Mouse (Mus musculus): ENCODE data around the gene R3hdml. TPM values are rescaled to one million over a fixed set of nuclear protein-coding genes. Genes with fewer than 3 reads are reported as not detected.

Gene R3hdml
- total and polyA plus RNA-seq, 3 experiments: not detected

DNA sequence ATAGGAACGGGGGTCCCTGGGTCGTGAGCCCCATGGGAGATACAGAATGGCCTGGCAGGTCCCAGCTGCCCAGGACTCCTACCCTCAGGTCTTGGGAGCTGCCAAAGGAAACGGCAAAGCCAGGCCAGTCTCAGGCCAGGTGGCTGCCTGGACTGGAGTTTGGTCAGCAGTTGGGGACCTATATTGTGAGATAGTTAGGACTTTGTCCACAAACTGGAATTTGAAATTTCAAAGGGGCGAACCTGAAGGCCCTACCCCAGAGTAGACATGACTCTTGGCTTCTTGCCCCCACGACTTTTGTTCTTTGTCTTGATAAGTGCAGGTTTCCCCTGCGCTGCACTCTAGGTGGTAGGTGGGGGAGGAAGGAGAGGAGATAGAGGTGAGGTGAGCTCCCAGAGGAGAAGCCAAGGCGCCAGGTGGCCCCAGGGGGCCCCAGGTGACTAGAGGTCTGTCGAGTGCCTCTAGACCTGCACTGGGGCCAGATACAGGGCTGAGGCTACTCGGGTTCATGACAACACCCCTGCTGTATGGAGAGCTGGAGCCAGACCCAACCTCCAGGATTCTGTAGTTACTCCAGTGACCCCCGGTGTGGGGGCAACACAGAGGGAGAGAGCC, 49.6 kb downstream of the R3hdml start:
- DNase-seq (ENCODE audit: extremely low read depth): no peak
- H3K27me3 ChIP-seq (replicated peaks): peaks cover 89% of the 10 kb centered on the region
- in situ Hi-C loops (cut with MboI; ENCODE audit: low pct_ligation_motif_present, low pct_unique_long_range_greater_than_20kb, low sequenced_read_pairs) (no loop called here), dilution Hi-C loops (cut with MboI; ENCODE audit: extremely low pct_ligation_motif_present, extremely low pct_unique_long_range_greater_than_20kb, low sequenced_read_pairs) (no loop called here)
- TF ChIP-seq IRF4 (IDR thresholded peaks at IDR 0.05; ENCODE audit: low read depth, low read length) (no peak), HCFC1 (IDR thresholded peaks at IDR 0.05; ENCODE audit: low read depth, low read length) (no peak)
- no peak overlapping the region for H3K4me3 ChIP-seq (replicated peaks in 1 of 3; ENCODE audit: low read depth in 2 of 3, low read length in 2 of 3, poor library complexity in 1 of 3)
- no peaks in the 10 kb centered on the region for H3K79me2 ChIP-seq (replicated peaks; ENCODE audit: control insufficient read depth, extremely low read depth, insufficient read depth, poor library complexity, severe bottlenecking)
- no peaks in the 10 kb centered on the region for H3K9me3 ChIP-seq (replicated peaks; ENCODE audit: low read length)
- peaks cover 0 to 6% of the 10 kb centered on the region in 2 experiments; a peak in 1 of 4 replicates for H3K4me1 ChIP-seq (ENCODE audit: control insufficient read depth in 1 of 2, insufficient read depth in 2 of 2)
- no peaks in the 10 kb centered on the region for H3K36me3 ChIP-seq (replicated peaks in 1 of 2; ENCODE audit: control insufficient read depth in 1 of 2, insufficient read depth in 1 of 2, low read length in 1 of 2)
- H3K9ac ChIP-seq (ENCODE audit: insufficient read depth, low read depth): no peak overlapping the region
- H3K4me2 ChIP-seq (ENCODE audit: insufficient read depth, low read depth, poor library complexity, severe bottlenecking): no peak overlapping the region
- H3K27ac ChIP-seq (ENCODE audit: insufficient read depth, low read depth): no peak overlapping the region

GRCm38 (mm10) chr2:163542674-163543073, 50.6 kb downstream of the R3hdml start:
- no peaks in the 10 kb centered on the region for H3K79me2 ChIP-seq (replicated peaks; ENCODE audit: control insufficient read depth, extremely low read depth, insufficient read depth, poor library complexity, severe bottlenecking)
- in situ Hi-C loops (cut with MboI; ENCODE audit: low pct_ligation_motif_present, low pct_unique_long_range_greater_than_20kb, low sequenced_read_pairs): no loop called here
- H3K9me3 ChIP-seq (replicated peaks; ENCODE audit: low read length): no peaks in the 10 kb centered on the region
- no peak overlapping the region for H3K4me2 ChIP-seq (ENCODE audit: insufficient read depth, low read depth, poor library complexity, severe bottlenecking)
- H3K9ac ChIP-seq (ENCODE audit: insufficient read depth, low read depth): no peak overlapping the region
- dilution Hi-C loops (cut with MboI; ENCODE audit: extremely low pct_ligation_motif_present, extremely low pct_unique_long_range_greater_than_20kb, low sequenced_read_pairs): no loop called here
- no peaks in the 10 kb centered on the region for H3K36me3 ChIP-seq (replicated peaks in 1 of 2; ENCODE audit: control insufficient read depth in 1 of 2, insufficient read depth in 1 of 2, low read length in 1 of 2)
- no peak overlapping the region for H3K4me3 ChIP-seq (replicated peaks in 1 of 3; ENCODE audit: low read depth in 2 of 3, low read length in 2 of 3, poor library complexity in 1 of 3)
- peaks cover 0 to 6% of the 10 kb centered on the region in 2 experiments; a peak in 1 of 4 replicates for H3K4me1 ChIP-seq (ENCODE audit: control insufficient read depth in 1 of 2, insufficient read depth in 2 of 2)
- DNase-seq (ENCODE audit: extremely low read depth): no peak
- H3K27ac ChIP-seq (ENCODE audit: insufficient read depth, low read depth): no peak overlapping the region
- H3K27me3 ChIP-seq (replicated peaks): peaks cover 90% of the 10 kb centered on the region
- TF ChIP-seq SMC3 (IDR thresholded peaks at IDR 0.05; ENCODE audit: low read depth, low read length): no peak
- no peak for TF ChIP-seq CHD1 (IDR thresholded peaks at IDR 0.05; ENCODE audit: low read depth, low read length)
- TF ChIP-seq POLR2A (IDR thresholded peaks at IDR 0.05; ENCODE audit: low read depth, low read length): no peak
- TF ChIP-seq ZMIZ1 (IDR thresholded peaks at IDR 0.05; ENCODE audit: low read depth, low read length): no peak
- no peak for TF ChIP-seq SIN3A (IDR thresholded peaks at IDR 0.05; ENCODE audit: low read length)
- TF ChIP-seq MXI1 (IDR thresholded peaks at IDR 0.05; ENCODE audit: low read depth, low read length): no peak
- TF ChIP-seq EP300 (IDR thresholded peaks at IDR 0.05; ENCODE audit: low read length): no peak
- no peak for TF ChIP-seq GABPA (IDR thresholded peaks at IDR 0.05; ENCODE audit: insufficient replicate concordance, low read depth, low read length)
- no peak for TF ChIP-seq IRF4 (IDR thresholded peaks at IDR 0.05; ENCODE audit: low read depth, low read length)
- no peak for TF ChIP-seq ETS1 (conservative IDR thresholded peaks at IDR 0.05; ENCODE audit: low read depth, low read length)
- no peak for TF ChIP-seq MYC (IDR thresholded peaks at IDR 0.05; ENCODE audit: low read depth, low read length)
- TF ChIP-seq TCF12 (IDR thresholded peaks at IDR 0.05; ENCODE audit: low read depth, low read length): no peak
- no peak for TF ChIP-seq CHD2 (IDR thresholded peaks at IDR 0.05; ENCODE audit: low read length)
- TF ChIP-seq KAT2A (IDR thresholded peaks at IDR 0.05; ENCODE audit: insufficient replicate concordance, low read length): no peak
- TF ChIP-seq JUN (IDR thresholded peaks at IDR 0.05; ENCODE audit: insufficient read depth, low read depth, low read length): no peak
- no peak for TF ChIP-seq BHLHE40 (IDR thresholded peaks at IDR 0.05; ENCODE audit: low read depth, low read length)
- no peak for TF ChIP-seq MAZ (IDR thresholded peaks at IDR 0.05; ENCODE audit: low read depth, low read length)
- no peak for TF ChIP-seq UBTF (IDR thresholded peaks at IDR 0.05; ENCODE audit: low read depth, low read length)
